Mouse (Mus musculus) heart, adult 8-10 months (tissue): ENCODE results near the gene Olfr270. TPM values are rescaled to one million over a fixed set of nuclear protein-coding genes. Genes with fewer than 3 reads are reported as not detected.

ENCODE experiments used
- total RNA-seq, 4 experiments: library from RNA; stranded (reverse); gene quantifications; 2 replicates each; pipeline ENCODE4 v1.2.4; 2022

The Olfr270 gene
- total RNA-seq, 4 experiments from 2014 or later: not detected

Other genes starting within 250 kb of the Olfr270 start
- not detected for gene Olfr275, start 149.9 kb upstream of the Olfr270 start, total RNA-seq
- not detected for gene Olfr273, start 105.3 kb upstream of the Olfr270 start, total RNA-seq
- not detected for gene Olfr272, start 45.4 kb upstream of the Olfr270 start, total RNA-seq
- not detected for gene Nipsnap3a, start 24.7 kb downstream of the Olfr270 start, total RNA-seq
- 1 to 10 TPM; 5.3 to 7.8 (median 6.5) TPM for gene Nipsnap3b, start 47.3 kb downstream of the Olfr270 start, total RNA-seq
- 10 to 100 TPM; 13.6 to 22.8 (median 16.8) TPM for gene Abca1, start 195.3 kb downstream of the Olfr270 start, total RNA-seq